Mouse (Mus musculus) megakaryocyte-erythroid progenitor cell, adult 5-6 weeks (primary cell): Measurements from ENCODE around the gene Ceacam10. TPM values are rescaled to one million over a fixed set of nuclear protein-coding genes. Genes with fewer than 3 reads are reported as not detected.

Experiments
- ATAC-seq: replicated peaks from 2 replicates; pipeline ENCODE4 v1.8.0; 2016; ENCODE audit warnings: mild to moderate bottlenecking, inconsistent platforms; ENCODE audit not compliant: severe bottlenecking, poor library complexity, low FRiP score, low TSS enrichment
- total RNA-seq, 2 experiments: library from RNA; stranded (forward) in 1 of 2; stranded (reverse) in 1 of 2; fragments of 200-1000, 215-1000 nt in 1 of 2; fragments of >200 nt in 1 of 2; fragmentation: Nextera tagmentation in 1 of 2; gene quantifications; 2 replicates each; pipeline ENCODE4 v1.2.3; 2014 to 2017

Gene Ceacam10
- total RNA-seq (2014; fragmentation: Nextera tagmentation) = not detected in 2 replicates
- 6.4 TPM in 1 of 2 replicates, not detected in the other for total RNA-seq (2017)

- ATAC-seq = peak; percentile 30; the same call in 1 of the 2 replicates
Observed at GRCm38 (mm10) chr7:24776918-24777317, at the start of gene Ceacam10. TSS of gene Ceacam10 (plus strand) at chr7:24777206.

- ATAC-seq = 0 out of 2 replicates have a peak, but pooled peaks have one; percentile 52
Observed at GRCm38 (mm10) chr7:24735970-24736670, 40.9 kb upstream of the Ceacam10 start.

- no peak for ATAC-seq
Observed at GRCm38 (mm10) chr7:24750695-24751094, 26.3 kb upstream of the Ceacam10 start.

- no peak for ATAC-seq
Observed at GRCm38 (mm10) chr7:24751610-24752009, 25.4 kb upstream of the Ceacam10 start.

- ATAC-seq = no peak
Observed at GRCm38 (mm10) chr7:24753476-24753875, 23.5 kb upstream of the Ceacam10 start.

GRCm38 (mm10) chr7:24758520-24758919 lies 18.5 kb upstream of the Ceacam10 start:
- ATAC-seq = no peak

GRCm38 (mm10) chr7:24760211-24760610 lies 16.8 kb upstream of the Ceacam10 start, which contains the start of gene Cd177:
TSS of gene Cd177 (minus strand) at chr7:24760311.
- no peak for ATAC-seq

- no peak for ATAC-seq
Observed at GRCm38 (mm10) chr7:24761161-24761560, 15.8 kb upstream of the Ceacam10 start.

GRCm38 (mm10) chr7:24762574-24762973 lies 14.4 kb upstream of the Ceacam10 start:
- ATAC-seq = no peak

GRCm38 (mm10) chr7:24771361-24771760 lies 5.6 kb upstream of the Ceacam10 start:
- no peak for ATAC-seq

- ATAC-seq = no peak
Observed at GRCm38 (mm10) chr7:24773942-24774535, 3.0 kb upstream of the Ceacam10 start.

GRCm38 (mm10) chr7:24776145-24776544 lies 861 bp upstream of the Ceacam10 start:
- no peak for ATAC-seq

- ATAC-seq = no peak
Observed at GRCm38 (mm10) chr7:24797918-24798317, 20.9 kb downstream of the Ceacam10 start.

- ATAC-seq = no peak
Observed at GRCm38 (mm10) chr7:24802149-24802767, 25.3 kb downstream of the Ceacam10 start.

GRCm38 (mm10) chr7:24804826-24805225 lies 27.8 kb downstream of the Ceacam10 start:
- ATAC-seq = no peak

- no peak for ATAC-seq
Observed at GRCm38 (mm10) chr7:24809041-24809440, 32.0 kb downstream of the Ceacam10 start.

- peak; percentile 92 for ATAC-seq
Observed at GRCm38 (mm10) chr7:24817502-24817901, 40.5 kb downstream of the Ceacam10 start.

GRCm38 (mm10) chr7:24824452-24824851 lies 47.4 kb downstream of the Ceacam10 start:
- no peak for ATAC-seq

GRCm38 (mm10) chr7:24827181-24827580 lies 50.2 kb downstream of the Ceacam10 start:
- no peak for ATAC-seq
